Mouse (Mus musculus): Measurements from ENCODE around the gene Fam210b. TPM values are rescaled to one million over a fixed set of nuclear protein-coding genes. Genes with fewer than 3 reads are reported as not detected.

Gene Fam210b
- polyA plus RNA-seq, 1 experiment from 2014 or later: 14.9 TPM

GRCm38 (mm10) chr2:172401116-172401825, 55.9 kb downstream of the Fam210b start:
- Histone ChIP-seq H3K27me3 (ENCODE audit: control insufficient read depth, insufficient read depth, low read length) (no peaks in the 10 kb centered on the region), H3K27ac (replicated peaks; ENCODE audit: low read depth, low read length) (no peak overlapping the region), H3K4me1 (ENCODE audit: control insufficient read depth, insufficient read depth, low read length) (no peaks in the 10 kb centered on the region), H3K4me3 (ENCODE audit: low read depth, low read length) (no peak overlapping the region), H3K9me3 (ENCODE audit: control insufficient read depth, low read length) (no peaks in the 10 kb centered on the region), H3K4me2 (ENCODE audit: low read depth, severe bottlenecking) (no peak overlapping the region), H3K36me3 (ENCODE audit: control insufficient read depth, insufficient read depth, low read length) (no peaks in the 10 kb centered on the region), H3K9ac (ENCODE audit: low read length) (no peak overlapping the region)
- ATAC-seq (ENCODE audit: insufficient number of reproducible peaks, low FRiP score, low TSS enrichment, low read depth) (no peak), DNase-seq (ENCODE audit: low spot score) (no peak)
- WGBS: 73% methylated on average over 13 of the region's 13 CpGs

GRCm38 (mm10) chr2:172404239-172404638, 58.9 kb downstream of the Fam210b start:
- DNase-seq (ENCODE audit: low spot score): no peak
- Histone ChIP-seq H3K27me3 (ENCODE audit: control insufficient read depth, insufficient read depth, low read length) (no peaks in the 10 kb centered on the region), H3K9me3 (ENCODE audit: control insufficient read depth, low read length) (no peaks in the 10 kb centered on the region), H3K27ac (replicated peaks; ENCODE audit: low read depth, low read length) (no peak overlapping the region), H3K9ac (ENCODE audit: low read length) (no peak overlapping the region), H3K36me3 (ENCODE audit: control insufficient read depth, insufficient read depth, low read length) (no peaks in the 10 kb centered on the region), H3K4me3 (ENCODE audit: low read depth, low read length) (no peak overlapping the region), H3K4me1 (ENCODE audit: control insufficient read depth, insufficient read depth, low read length) (no peaks in the 10 kb centered on the region), H3K4me2 (ENCODE audit: low read depth, severe bottlenecking) (no peak overlapping the region)
- no peak for ATAC-seq (ENCODE audit: insufficient number of reproducible peaks, low FRiP score, low TSS enrichment, low read depth)
- WGBS: 62% methylated on average over 7 of the region's 7 CpGs

DNA sequence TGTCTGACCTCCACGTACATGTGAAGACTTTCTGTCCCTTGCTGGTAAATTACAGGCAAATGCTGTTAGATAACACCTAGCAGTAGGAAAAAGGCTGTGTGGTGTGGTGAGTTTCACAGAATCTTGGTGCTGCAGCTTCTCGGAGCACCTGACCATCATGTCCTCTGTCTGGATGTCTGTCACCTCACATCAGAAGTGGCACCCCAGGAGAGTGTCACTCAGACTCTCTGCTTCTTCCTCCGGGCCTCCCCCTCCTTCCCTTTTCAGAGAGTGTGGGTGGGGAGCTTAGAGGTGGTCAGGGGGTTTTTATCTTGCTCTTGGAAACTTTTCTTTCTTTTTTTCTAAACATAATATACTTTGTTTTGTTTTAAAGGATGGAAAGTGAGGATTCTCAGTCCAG, 59.6 kb downstream of the Fam210b start:
- no peak overlapping the region for H3K27ac ChIP-seq (replicated peaks; ENCODE audit: low read depth, low read length)
- H3K4me1 ChIP-seq (ENCODE audit: control insufficient read depth, insufficient read depth, low read length): no peaks in the 10 kb centered on the region
- WGBS: 59% methylated on average over 3 of the region's 3 CpGs
- H3K4me3 ChIP-seq (ENCODE audit: low read depth, low read length): no peak overlapping the region
- DNase-seq (ENCODE audit: low spot score) (no peak), ATAC-seq (ENCODE audit: insufficient number of reproducible peaks, low FRiP score, low TSS enrichment, low read depth) (no peak)
- H3K9me3 ChIP-seq (ENCODE audit: control insufficient read depth, low read length): no peaks in the 10 kb centered on the region
- H3K9ac ChIP-seq (ENCODE audit: low read length): no peak overlapping the region
- no peaks in the 10 kb centered on the region for H3K27me3 ChIP-seq (ENCODE audit: control insufficient read depth, insufficient read depth, low read length)
- no peaks in the 10 kb centered on the region for H3K36me3 ChIP-seq (ENCODE audit: control insufficient read depth, insufficient read depth, low read length)
- H3K4me2 ChIP-seq (ENCODE audit: low read depth, severe bottlenecking): no peak overlapping the region

Other genes with a start within 250 kb of the Fam210b start
- gene Mc3r, start 97.1 kb upstream of the Fam210b start, polyA plus RNA-seq (2014; fragmentation: Nextera tagmentation; extraction: Ambion mirVana): not detected in 2 replicates
- 219 and 224 TPM in 2 replicates for gene Aurka, start 25.0 kb downstream of the Fam210b start, polyA plus RNA-seq (2014; fragmentation: Nextera tagmentation; extraction: Ambion mirVana)
- 52.1 and 60.3 TPM in 2 replicates for gene Cstf1, start 25.1 kb downstream of the Fam210b start, polyA plus RNA-seq (2014; fragmentation: Nextera tagmentation; extraction: Ambion mirVana)
- gene Cass4, start 48.2 kb downstream of the Fam210b start, polyA plus RNA-seq (2014; fragmentation: Nextera tagmentation; extraction: Ambion mirVana): 0.11 and 0.35 TPM in 2 replicates
- gene Rtf2, start 95.0 kb downstream of the Fam210b start, polyA plus RNA-seq (2014; fragmentation: Nextera tagmentation; extraction: Ambion mirVana): 74.6 and 78.9 TPM in 2 replicates
- 0.56 and 1.1 TPM in 2 replicates for gene Gcnt7, start 113.0 kb downstream of the Fam210b start, polyA plus RNA-seq (2014; fragmentation: Nextera tagmentation; extraction: Ambion mirVana)
- not detected in 2 replicates for gene Fam209, start 127.0 kb downstream of the Fam210b start, polyA plus RNA-seq (2014; fragmentation: Nextera tagmentation; extraction: Ambion mirVana)
- gene Tfap2c, start 204.0 kb downstream of the Fam210b start, polyA plus RNA-seq (2014; fragmentation: Nextera tagmentation; extraction: Ambion mirVana): 5.9 and 7.6 TPM in 2 replicates

Measured in limb, embryonic 11.5 days (tissue).